Mouse (Mus musculus) heart, adult 2 months (tissue): ENCODE results near the gene Abcc1.

ENCODE experiments used
- CTCF ChIP-seq: fragments of 200-600 bp; IDR thresholded peaks from 2 replicates; pipeline ENCODE4 v1.8.1; 2022; ENCODE audit warnings: antibody characterized with exemption, mild to moderate bottlenecking, moderate library complexity
- EP300 ChIP-seq: fragments of 200-500 bp; IDR thresholded peaks from 2 replicates; pipeline ENCODE4 v1.6.1; 2011; ENCODE audit warnings: low read depth, low read length, control low read depth; ENCODE audit not compliant: insufficient read depth

DNA sequence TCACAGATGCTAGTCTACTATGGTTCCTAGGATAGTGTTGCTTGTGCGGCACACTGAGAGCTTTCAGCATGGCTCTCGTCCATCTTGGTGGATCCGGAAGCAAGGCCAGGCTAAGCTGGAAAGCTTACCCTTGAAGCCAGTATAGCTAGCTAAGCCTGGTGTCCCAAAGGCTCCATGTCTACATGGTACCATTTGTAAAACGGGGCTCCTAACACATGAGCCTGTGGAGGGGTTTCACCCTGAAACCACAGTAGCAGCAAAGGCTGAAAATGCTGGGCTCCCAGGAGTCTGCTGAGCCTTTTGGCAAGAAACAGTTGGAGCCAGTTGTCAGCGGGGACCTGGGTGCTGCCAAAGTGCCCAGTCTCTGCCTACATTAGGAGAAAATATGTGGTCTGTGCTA, 71.6 kb downstream of the Abcc1 start:
- TF ChIP-seq CTCF (no peak), EP300 (no peak)
